Mouse (Mus musculus): ENCODE data around the gene Sigirr. TPM values are rescaled to one million over a fixed set of nuclear protein-coding genes. Genes with fewer than 3 reads are reported as not detected.

The Sigirr gene
- total RNA-seq, 2 experiments from 2014 or later = 1.1 to 2.9 TPM

GRCm38 (mm10) chr7:141097177-141097576 lies 3.2 kb downstream of the Sigirr start:
- no peak for DNase-seq (ENCODE audit: low spot score)

- DNase-seq (ENCODE audit: low spot score) = peak; percentile 25
Observed at GRCm38 (mm10) chr7:141096649-141097056, 3.7 kb downstream of the Sigirr start.

GRCm38 (mm10) chr7:141096021-141096420 lies 4.4 kb downstream of the Sigirr start:
- DNase-seq (ENCODE audit: low spot score) = no peak

GRCm38 (mm10) chr7:141094487-141095205 lies 5.7 kb downstream of the Sigirr start:
- DNase-seq (ENCODE audit: low spot score) = no peak

- no peak for DNase-seq (ENCODE audit: low spot score)
Observed at GRCm38 (mm10) chr7:141093950-141094349, 6.4 kb downstream of the Sigirr start.

- DNase-seq (ENCODE audit: low spot score) = peak; percentile 89
Observed at GRCm38 (mm10) chr7:141092051-141092735, 8.2 kb downstream of the Sigirr start.

- no peak for DNase-seq (ENCODE audit: low spot score)
Observed at GRCm38 (mm10) chr7:141090228-141090627, 10.1 kb downstream of the Sigirr start.

- DNase-seq (ENCODE audit: low spot score) = no peak
Observed at GRCm38 (mm10) chr7:141088473-141088872, 11.9 kb downstream of the Sigirr start.

GRCm38 (mm10) chr7:141087894-141088293 lies 12.5 kb downstream of the Sigirr start:
- DNase-seq (ENCODE audit: low spot score) = no peak

- no peak for DNase-seq (ENCODE audit: low spot score)
Observed at GRCm38 (mm10) chr7:141079481-141080449, 20.6 kb downstream of the Sigirr start.

GRCm38 (mm10) chr7:141078876-141079275 lies 21.5 kb downstream of the Sigirr start:
- no peak for DNase-seq (ENCODE audit: low spot score)

GRCm38 (mm10) chr7:141077841-141078240 lies 22.5 kb downstream of the Sigirr start, which contains the start of gene Pkp3:
TSS of gene Pkp3 (plus strand) at chr7:141078218.
- DNase-seq (ENCODE audit: low spot score) = no peak

- DNase-seq (ENCODE audit: low spot score) = no peak
Observed at GRCm38 (mm10) chr7:141073782-141074181, 26.6 kb downstream of the Sigirr start.

GRCm38 (mm10) chr7:141072017-141072745 lies 28.2 kb downstream of the Sigirr start:
- DNase-seq (ENCODE audit: low spot score) = no peak

- peak; percentile 74 for DNase-seq (ENCODE audit: low spot score)
Observed at GRCm38 (mm10) chr7:141070058-141070862, 30.1 kb downstream of the Sigirr start.

- no peak for DNase-seq (ENCODE audit: low spot score)
Observed at GRCm38 (mm10) chr7:141068351-141068750, 32.0 kb downstream of the Sigirr start.

GRCm38 (mm10) chr7:141064576-141064975 lies 35.8 kb downstream of the Sigirr start:
- no peak for DNase-seq (ENCODE audit: low spot score)

- no peak for DNase-seq (ENCODE audit: low spot score)
Observed at GRCm38 (mm10) chr7:141064175-141064574, 36.2 kb downstream of the Sigirr start.

- no peak for DNase-seq (ENCODE audit: low spot score)
Observed at GRCm38 (mm10) chr7:141063353-141063752, 37.0 kb downstream of the Sigirr start.

GRCm38 (mm10) chr7:141062525-141062924 lies 37.8 kb downstream of the Sigirr start:
- no peak for DNase-seq (ENCODE audit: low spot score)

All from gastrocnemius, adult 18-20 months (tissue).